8 mouse cellular contexts compared by ENCODE assay signal in genomic region chr8:123805718-123806373, GRCm38 (mm10). TPM values are rescaled to one million over a fixed set of nuclear protein-coding genes. Genes with fewer than 3 reads are reported as not detected.
DNase-seq lines count a peak whose midpoint lies in the region; ATAC-seq and TF ChIP-seq lines count a peak whose summit lies in the region.

Gene Rab4a, plus strand, starts transcription at chr8:123805985.

- no peak for TF ChIP-seq CTCF in kidney, postnatal 0 days (IDR thresholded peaks at IDR 0.05; ENCODE audit: low read depth)

- H3K9me3 ChIP-seq in heart, embryonic 13.5 days = no peaks in the 10 kb centered on the region
- H3K9me3 ChIP-seq in kidney, postnatal 0 days (replicated peaks; ENCODE audit: low read length) = no peaks in the 10 kb centered on the region
- no peaks in the 10 kb centered on the region; the same call in 1 of the 2 replicates for H3K9me3 ChIP-seq in liver, embryonic 12.5 days (replicated peaks)
- H3K9me3 ChIP-seq in neural tube, embryonic 11.5 days (ENCODE audit: control insufficient read depth, low read length) = no peaks in the 10 kb centered on the region

- no peaks in the 10 kb centered on the region for H3K36me3 ChIP-seq in heart, embryonic 13.5 days
- no peaks in the 10 kb centered on the region for H3K36me3 ChIP-seq in kidney, postnatal 0 days (ENCODE audit: insufficient read depth, low read length)
- peaks cover 13% of the 10 kb centered on the region for H3K36me3 ChIP-seq in liver, embryonic 12.5 days
- peaks cover 2% of the 10 kb centered on the region; the same call in 1 of the 2 replicates for H3K36me3 ChIP-seq in neural tube, embryonic 11.5 days (ENCODE audit: control insufficient read depth, insufficient read depth, low read length)

- H3K4me1 ChIP-seq in heart, embryonic 13.5 days = peaks cover 27% of the 10 kb centered on the region
- H3K4me1 ChIP-seq in kidney, postnatal 0 days (replicated peaks; ENCODE audit: insufficient read depth, low read length) = peaks cover 14% of the 10 kb centered on the region
- H3K4me1 ChIP-seq in liver, embryonic 12.5 days = peaks cover 55% of the 10 kb centered on the region
- peaks cover 17% of the 10 kb centered on the region for H3K4me1 ChIP-seq in neural tube, embryonic 11.5 days (ENCODE audit: control insufficient read depth, insufficient read depth, low read length)

- under 1% methylated on average over 45 of the region's 48 CpGs for WGBS in heart, embryonic 13.5 days
- under 1% methylated on average over 48 of the region's 48 CpGs for WGBS in kidney, postnatal 0 days
- under 1% methylated on average over 44 of the region's 48 CpGs for WGBS in liver, embryonic 12.5 days (ENCODE audit: insufficient replicate concordance)
- WGBS in neural tube, embryonic 11.5 days = under 1% methylated on average over 40 of the region's 48 CpGs

- no peaks in the 10 kb centered on the region for H3K27me3 ChIP-seq in heart, embryonic 13.5 days (replicated peaks)
- no peaks in the 10 kb centered on the region for H3K27me3 ChIP-seq in kidney, postnatal 0 days (ENCODE audit: insufficient read depth, low read length)
- H3K27me3 ChIP-seq in liver, embryonic 12.5 days (replicated peaks) = no peaks in the 10 kb centered on the region
- no peaks in the 10 kb centered on the region for H3K27me3 ChIP-seq in neural tube, embryonic 11.5 days (ENCODE audit: control insufficient read depth, insufficient read depth, low read length)

- ATAC-seq in heart, embryonic 13.5 days (ENCODE audit: extremely low read depth, insufficient number of reproducible peaks, low FRiP score, low TSS enrichment) = peak; percentile 71
- ATAC-seq in kidney, postnatal 0 days (replicated peaks; ENCODE audit: low FRiP score, low read depth) = peak; percentile 91
- ATAC-seq in liver, embryonic 12.5 days = peak; percentile 75
- ATAC-seq in neural tube, embryonic 11.5 days (ENCODE audit: insufficient read depth, low FRiP score, low TSS enrichment) = peak; percentile 85

- peak within 1 kb of the TSS; percentile 96 for H3K9ac ChIP-seq in heart, embryonic 13.5 days
- peak within 1 kb of the TSS; percentile 78 for H3K9ac ChIP-seq in kidney, postnatal 0 days (ENCODE audit: low read depth, low read length)
- H3K9ac ChIP-seq in liver, embryonic 12.5 days = peak within 1 kb of the TSS; percentile 80
- peak within 1 kb of the TSS; percentile 83 for H3K9ac ChIP-seq in neural tube, embryonic 11.5 days (ENCODE audit: low read length)

- DNase-seq in 416B (ENCODE audit: low read depth) = peak; percentile 94
- DNase-seq in brain, adult 2 months (ENCODE audit: low read depth, low spot score) = peak; percentile 96
- DNase-seq in fibroblast of lung, adult 2 months (ENCODE audit: low read depth) = peak; percentile 44
- peak; percentile 95 for DNase-seq in kidney, postnatal 0 days (ENCODE audit: low spot score)
- peak; percentile 92 for DNase-seq in neural tube, embryonic 11.5 days (ENCODE audit: low spot score)
- peak; percentile 78 for DNase-seq in telencephalon, adult 2 months (ENCODE audit: low read depth, low spot score)

- peak within 1 kb of the TSS; percentile 91 for H3K4me2 ChIP-seq in heart, embryonic 13.5 days
- H3K4me2 ChIP-seq in kidney, postnatal 0 days (ENCODE audit: low read length) = peak within 1 kb of the TSS; percentile 76
- peak within 1 kb of the TSS; percentile 89 for H3K4me2 ChIP-seq in liver, embryonic 12.5 days
- peak within 1 kb of the TSS; percentile 48 for H3K4me2 ChIP-seq in neural tube, embryonic 11.5 days (ENCODE audit: low read depth)

- peak within 1 kb of the TSS; percentile 71 for H3K27ac ChIP-seq in heart, embryonic 13.5 days (replicated peaks)
- H3K27ac ChIP-seq in kidney, postnatal 0 days = peak within 1 kb of the TSS; percentile 72
- peak within 1 kb of the TSS; percentile 71 for H3K27ac ChIP-seq in liver, embryonic 12.5 days
- peak within 1 kb of the TSS; percentile 73; the same call in 1 of the 2 replicates for H3K27ac ChIP-seq in neural tube, embryonic 11.5 days (ENCODE audit: low read depth, low read length)

- peak within 1 kb of the TSS; percentile 84 for H3K4me3 ChIP-seq in heart, embryonic 13.5 days
- peak within 1 kb of the TSS; percentile 85 for H3K4me3 ChIP-seq in kidney, postnatal 0 days (replicated peaks; ENCODE audit: low read depth, low read length)
- H3K4me3 ChIP-seq in liver, embryonic 12.5 days = peak within 1 kb of the TSS; percentile 73
- H3K4me3 ChIP-seq in neural tube, embryonic 11.5 days (ENCODE audit: low read depth, low read length) = peak within 1 kb of the TSS; percentile 87

RNA-seq across cellular contexts. Expression of gene Rab4a, which starts in this region (rescaled TPM):
- 33.2 and 36.2 TPM in 2 replicates for polyA plus RNA-seq in heart, embryonic 13.5 days (2015; fragmentation: Nextera tagmentation; extraction: Ambion mirVana)
- 58.2 and 62.3 TPM in 2 replicates for polyA plus RNA-seq in kidney, postnatal 0 days (2015; fragmentation: Nextera tagmentation; extraction: Ambion mirVana)
- polyA plus RNA-seq in liver, embryonic 12.5 days (2016; fragmentation: Nextera tagmentation; extraction: Ambion mirVana) = 36.3 and 38.3 TPM in 2 replicates
- polyA plus RNA-seq in neural tube, embryonic 11.5 days (2014; fragmentation: Nextera tagmentation; extraction: Ambion mirVana) = 66.1 and 71.4 TPM in 2 replicates

Comparison
In these comparisons a context has a peak if more than half of its experiments do, and no peak if none do; other contexts are left out.
1. Peak in every context shown above with its lines: DNase-seq, ATAC-seq, H3K4me3 ChIP-seq and H3K27ac ChIP-seq.
2. DNase-seq: peak in every context shown above with its lines; median percentile 96 in brain, adult 2 months; 95 in kidney, postnatal 0 days; 94 in 416B; 92 in neural tube, embryonic 11.5 days; 78 in telencephalon, adult 2 months; 44 in fibroblast of lung, adult 2 months.